25 mouse cellular contexts compared by ENCODE assay signal in genomic region chr5:127954231-127954790, GRCm38 (mm10).
DNase-seq lines count a peak whose midpoint lies in the region; TF ChIP-seq lines count a peak whose summit lies in the region.
"Had no signal": no experiment of that assay in that cellular context is flagged by ENCODE, and none has a peak within 500 bp of the region (broad histone marks: within the 10 kb centered on the region; RNA-seq: fewer than 3 reads in every experiment).

No protein-coding gene starts in this region.

- no peak overlapping the region for H3K27ac ChIP-seq in limb, embryonic 10.5 days
- H3K27ac ChIP-seq: heart, adult 2 months; limb, embryonic 15.5 days; liver, embryonic 13.5 days; midbrain, embryonic 10.5 days; midbrain, embryonic 15.5 days; stomach, embryonic 15.5 days had no signal

- TF ChIP-seq POLR2A in lung, adult 2 months (IDR thresholded peaks at IDR 0.05; ENCODE audit: borderline replicate concordance, extremely low read depth, low read depth, low read length), result no peak

- peak; percentile 6 to 23 for DNase-seq in kidney, postnatal 4 days
- DNase-seq in kidney, adult 9 months, result no peak
- DNase-seq in lung, postnatal 10 days, result peak; percentile 25
- DNase-seq in lung, adult 2 months, result no peak
- DNase-seq in limb, embryonic 10.5 days (ENCODE audit: low spot score), result peak; percentile 18
- DNase-seq in lung, postnatal 36 days, result peak; percentile 44
- no peak for DNase-seq in testis, postnatal 14 days (ENCODE audit: low spot score)
- DNase-seq: adrenal gland, postnatal 25 days; B cell, adult 2 months; cerebellum, adult 18-20 months; cerebellum, postnatal 14 days; gastrocnemius, postnatal 36 days; heart, adult 2 months; kidney, adult 18-20 months; kidney, postnatal 36 days; left cerebral cortex, postnatal 4 days; liver, embryonic 13.5 days; lung, embryonic 14.5 days; thymus, adult 18-20 months; thymus, postnatal 25 days had no signal

- no peaks in the 10 kb centered on the region for H3K36me3 ChIP-seq in limb, embryonic 10.5 days
- H3K36me3 ChIP-seq: limb, embryonic 15.5 days; liver, embryonic 13.5 days; midbrain, embryonic 10.5 days; midbrain, embryonic 15.5 days; stomach, embryonic 15.5 days had no signal

- no peaks in the 10 kb centered on the region for H3K27me3 ChIP-seq in limb, embryonic 10.5 days (ENCODE audit: low read depth, poor library complexity, severe bottlenecking)
- H3K27me3 ChIP-seq: limb, embryonic 15.5 days; liver, embryonic 13.5 days; midbrain, embryonic 15.5 days; stomach, embryonic 15.5 days had no signal

- no peaks in the 10 kb centered on the region for H3K9me3 ChIP-seq in limb, embryonic 10.5 days (replicated peaks)
- H3K9me3 ChIP-seq: limb, embryonic 15.5 days; midbrain, embryonic 10.5 days; midbrain, embryonic 15.5 days; stomach, embryonic 15.5 days had no signal

- H3K4me1 ChIP-seq in lung, adult 2 months (ENCODE audit: control insufficient read depth, insufficient read depth, low read length), result no peaks in the 10 kb centered on the region
- H3K4me1 ChIP-seq in limb, embryonic 10.5 days, result peaks cover 10% of the 10 kb centered on the region
- H3K4me1 ChIP-seq: limb, embryonic 15.5 days; liver, embryonic 13.5 days; midbrain, embryonic 15.5 days; stomach, embryonic 15.5 days had no signal

- no peak overlapping the region for H3K4me3 ChIP-seq in lung, adult 2 months (replicated peaks; ENCODE audit: extremely low read depth, low read depth, low read length)
- H3K4me3 ChIP-seq in limb, embryonic 10.5 days, result no peak overlapping the region
- H3K4me3 ChIP-seq: erythroblast, embryonic 14.5 days; heart, adult 2 months; limb, embryonic 15.5 days; liver, embryonic 13.5 days; midbrain, embryonic 10.5 days; midbrain, embryonic 15.5 days; stomach, embryonic 15.5 days had no signal

- TF ChIP-seq CTCF in lung, adult 2 months (IDR thresholded peaks at IDR 0.05; ENCODE audit: insufficient read depth, low read length), result no peak

- WGBS in lung, adult 2 months, result 55% methylated on average over 16 of the region's 16 CpGs
- 81% methylated on average over 16 of the region's 16 CpGs for WGBS in limb, embryonic 10.5 days

Comparison
In these comparisons a context has a peak if more than half of its experiments do, and no peak if none do; other contexts are left out.
1. DNase-seq: peak in kidney, postnatal 4 days (2 of 2), lung, postnatal 10 days (single experiment), limb, embryonic 10.5 days (single experiment) and lung, postnatal 36 days (single experiment); none in kidney, adult 9 months (single experiment), lung, adult 2 months (single experiment) and testis, postnatal 14 days (single experiment).